Mouse (Mus musculus) brain, embryonic 14.5 days (tissue): ENCODE results near the gene Arid4b.

Source experiments
- CTCF ChIP-seq: fragments of 200-500 bp; IDR thresholded peaks from 2 replicates; pipeline ENCODE4 v1.5.1; 2012; ENCODE audit warnings: inconsistent platforms, mild to moderate bottlenecking, moderate library complexity, borderline replicate concordance; ENCODE audit not compliant: insufficient read depth, insufficient read length; ENCODE audit errors: extremely low read depth
- POLR2A ChIP-seq: fragments of 200-500 bp; IDR thresholded peaks from 2 replicates; pipeline ENCODE4 v1.6.1; 2012; ENCODE audit warnings: mild to moderate bottlenecking, inconsistent platforms, borderline replicate concordance; ENCODE audit not compliant: poor library complexity, insufficient read depth, insufficient read length, severe bottlenecking; ENCODE audit errors: extremely low read depth

DNA sequence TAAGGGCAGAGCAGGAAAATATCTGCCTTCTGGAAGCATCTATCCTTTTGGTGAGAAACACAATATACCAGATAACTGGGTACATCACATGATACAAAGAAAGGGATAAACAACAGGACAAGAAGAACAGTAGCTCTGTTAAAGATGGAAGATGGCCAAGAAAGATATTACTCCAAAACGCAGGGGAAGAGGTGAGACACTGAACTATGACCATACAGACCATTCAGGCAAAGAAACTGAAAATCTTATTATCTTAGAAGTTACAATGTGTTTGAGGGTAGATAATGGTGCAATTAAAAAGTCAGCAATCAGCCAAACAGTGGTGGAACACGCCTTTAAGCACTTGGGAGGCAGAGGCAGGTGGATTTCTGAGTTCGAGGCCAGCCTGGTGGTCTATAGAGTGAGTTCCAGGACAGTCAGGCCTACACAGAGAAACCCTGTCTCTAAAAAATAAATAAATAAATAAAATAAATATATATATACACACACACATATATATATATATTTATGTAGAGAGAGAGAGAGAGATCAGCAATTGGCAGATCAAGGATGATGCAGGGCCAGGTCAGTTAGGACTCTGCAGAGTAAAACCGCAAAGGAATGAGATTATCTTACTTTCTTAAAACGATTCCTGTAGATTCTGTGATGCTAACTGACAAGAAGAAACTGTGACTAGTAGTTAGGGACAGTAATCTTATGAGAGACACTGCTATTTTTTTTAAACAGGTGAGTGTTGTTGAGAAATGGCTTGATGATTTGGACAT, 29.5 kb upstream of the Arid4b start:
- TF ChIP-seq CTCF (no peak), POLR2A (no peak)
